Comparison of ENCODE assay signal across 11 mouse cellular contexts in the genomic region with DNA sequence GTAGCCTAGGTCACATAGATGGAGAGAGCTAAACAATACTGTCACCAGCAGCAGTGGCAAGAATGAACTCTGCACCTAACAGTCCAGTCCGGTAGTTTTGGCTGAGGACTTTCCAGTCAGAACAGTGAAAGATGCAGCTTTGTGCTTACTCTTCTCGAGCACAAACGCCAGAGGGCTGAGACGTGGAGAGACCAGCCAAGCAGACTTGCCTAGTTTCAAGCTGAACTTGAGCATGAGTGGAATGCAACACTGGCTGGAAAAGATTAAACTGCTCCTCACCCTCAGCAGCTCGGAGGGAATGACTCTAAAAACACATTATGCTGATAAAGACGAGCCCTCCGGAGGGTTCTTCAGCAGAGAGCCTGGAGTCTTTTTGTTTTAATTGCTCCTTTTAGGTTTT.
A peak's percentile ranks its signal among the peaks of the same experiment; 100 is the strongest.
DNase-seq lines count a peak whose midpoint lies in the region; ATAC-seq and TF ChIP-seq lines count a peak whose summit lies in the region.
"Had no signal": no experiment of that assay in that cellular context is flagged by ENCODE, and none has a peak within 500 bp of the region (broad histone marks: within the 10 kb centered on the region; RNA-seq: fewer than 3 reads in every experiment).

No protein-coding gene starts in this region.

- H3K9me3 ChIP-seq in intestine, postnatal 0 days (ENCODE audit: control insufficient read depth): no peaks in the 10 kb centered on the region
- no peaks in the 10 kb centered on the region for H3K9me3 ChIP-seq in intestine, embryonic 15.5 days
- H3K9me3 ChIP-seq in heart, embryonic 12.5 days (replicated peaks): no peaks in the 10 kb centered on the region
- H3K9me3 ChIP-seq in heart, embryonic 16.5 days (replicated peaks; ENCODE audit: control insufficient read depth, low read length): no peaks in the 10 kb centered on the region
- H3K9me3 ChIP-seq in midbrain, embryonic 13.5 days: no peaks in the 10 kb centered on the region

- ATAC-seq in intestine, postnatal 0 days: no peak
- ATAC-seq in intestine, embryonic 15.5 days: no peak
- ATAC-seq in heart, embryonic 12.5 days (ENCODE audit: insufficient number of reproducible peaks, low FRiP score): peak; percentile 48; the same call in 1 of the 2 replicates
- ATAC-seq in heart, embryonic 16.5 days (replicated peaks; ENCODE audit: extremely low read depth, insufficient read depth, low FRiP score): peak; percentile 66; the same call in 1 of the 2 replicates
- ATAC-seq in midbrain, embryonic 13.5 days: no peak

- DNase-seq in lung, postnatal 10 days: peak; percentile 66
- DNase-seq in cerebellum, postnatal 10 days: no peak
- DNase-seq: cerebellum, adult 9-10 months; spleen, adult 18-20 months; thymus, postnatal 25 days had no signal

- no peaks in the 10 kb centered on the region for H3K36me3 ChIP-seq in intestine, postnatal 0 days (ENCODE audit: control insufficient read depth, insufficient read depth)
- H3K36me3 ChIP-seq in intestine, embryonic 15.5 days: no peaks in the 10 kb centered on the region
- no peaks in the 10 kb centered on the region for H3K36me3 ChIP-seq in heart, embryonic 12.5 days
- H3K36me3 ChIP-seq in heart, embryonic 16.5 days (ENCODE audit: control insufficient read depth, insufficient read depth): no peaks in the 10 kb centered on the region
- no peaks in the 10 kb centered on the region for H3K36me3 ChIP-seq in midbrain, embryonic 13.5 days

- no peak overlapping the region for H3K4me3 ChIP-seq in intestine, postnatal 0 days (ENCODE audit: low read depth, low read length)
- H3K4me3 ChIP-seq in intestine, embryonic 15.5 days (replicated peaks): no peak overlapping the region
- no peak overlapping the region for H3K4me3 ChIP-seq in heart, embryonic 12.5 days
- no peak overlapping the region for H3K4me3 ChIP-seq in heart, embryonic 16.5 days (ENCODE audit: low read length)
- no peak overlapping the region for H3K4me3 ChIP-seq in midbrain, embryonic 13.5 days (replicated peaks)
- H3K4me3 ChIP-seq: layer of hippocampus, adult 2 months had no signal

- WGBS in intestine, postnatal 0 days: 36% methylated on average over 7 of the region's 7 CpGs
- WGBS in intestine, embryonic 15.5 days: 31% methylated on average over 7 of the region's 7 CpGs
- 9% methylated on average over 7 of the region's 7 CpGs for WGBS in heart, embryonic 12.5 days
- 26% methylated on average over 7 of the region's 7 CpGs for WGBS in heart, embryonic 16.5 days
- 67% methylated on average over 7 of the region's 7 CpGs for WGBS in midbrain, embryonic 13.5 days

- no peak overlapping the region for H3K4me2 ChIP-seq in intestine, postnatal 0 days (replicated peaks; ENCODE audit: low read depth)
- H3K4me2 ChIP-seq in intestine, embryonic 15.5 days (replicated peaks): no peak overlapping the region
- peak overlapping the region; percentile 13; the same call in 1 of the 2 replicates for H3K4me2 ChIP-seq in heart, embryonic 12.5 days
- H3K4me2 ChIP-seq in heart, embryonic 16.5 days (ENCODE audit: low read depth, low read length): no peak overlapping the region
- H3K4me2 ChIP-seq in midbrain, embryonic 13.5 days (replicated peaks): no peak overlapping the region

- no peak overlapping the region for H3K27ac ChIP-seq in intestine, postnatal 0 days (ENCODE audit: low read depth, low read length)
- no peak overlapping the region for H3K27ac ChIP-seq in intestine, embryonic 15.5 days
- H3K27ac ChIP-seq in heart, embryonic 12.5 days (ENCODE audit: poor library complexity, severe bottlenecking): no peak overlapping the region
- peak overlapping the region; percentile 62; the same call in 1 of the 2 replicates for H3K27ac ChIP-seq in heart, embryonic 16.5 days (ENCODE audit: low read length)
- H3K27ac ChIP-seq in midbrain, embryonic 13.5 days: no peak overlapping the region
- H3K27ac ChIP-seq: layer of hippocampus, adult 2 months had no signal

- H3K9ac ChIP-seq in intestine, postnatal 0 days (ENCODE audit: low read depth, low read length): no peak overlapping the region
- H3K9ac ChIP-seq in intestine, embryonic 15.5 days: no peak overlapping the region
- no peak overlapping the region for H3K9ac ChIP-seq in heart, embryonic 12.5 days
- H3K9ac ChIP-seq in heart, embryonic 16.5 days (ENCODE audit: low read length): no peak overlapping the region
- no peak overlapping the region for H3K9ac ChIP-seq in midbrain, embryonic 13.5 days (replicated peaks)

- peaks cover 8% of the 10 kb centered on the region for H3K4me1 ChIP-seq in intestine, postnatal 0 days (replicated peaks; ENCODE audit: control insufficient read depth, insufficient read depth, low read length)
- H3K4me1 ChIP-seq in intestine, embryonic 15.5 days (replicated peaks): peaks cover 13% of the 10 kb centered on the region
- peaks cover 34% of the 10 kb centered on the region for H3K4me1 ChIP-seq in heart, embryonic 12.5 days (replicated peaks)
- H3K4me1 ChIP-seq in heart, embryonic 16.5 days (ENCODE audit: control insufficient read depth, insufficient read depth, low read length): peaks cover 20% of the 10 kb centered on the region
- peaks cover 4% of the 10 kb centered on the region for H3K4me1 ChIP-seq in midbrain, embryonic 13.5 days (replicated peaks)

- no peaks in the 10 kb centered on the region for H3K27me3 ChIP-seq in intestine, postnatal 0 days (replicated peaks; ENCODE audit: control insufficient read depth, insufficient read depth, low read length)
- H3K27me3 ChIP-seq in intestine, embryonic 15.5 days (replicated peaks): no peaks in the 10 kb centered on the region
- no peaks in the 10 kb centered on the region for H3K27me3 ChIP-seq in heart, embryonic 12.5 days (replicated peaks)
- no peaks in the 10 kb centered on the region for H3K27me3 ChIP-seq in heart, embryonic 16.5 days (ENCODE audit: control insufficient read depth, insufficient read depth, low read length)
- peaks cover 3% of the 10 kb centered on the region; the same call in 1 of the 2 replicates for H3K27me3 ChIP-seq in midbrain, embryonic 13.5 days

- peak; percentile 40 for TF ChIP-seq CTCF in intestine, postnatal 0 days (IDR thresholded peaks at IDR 0.05; ENCODE audit: low read depth)

Comparison
In these comparisons a context has a peak if more than half of its experiments do, and no peak if none do; other contexts are left out.
1. ATAC-seq: peak in heart, embryonic 12.5 days (single experiment) and heart, embryonic 16.5 days (single experiment); none in intestine, postnatal 0 days (single experiment), intestine, embryonic 15.5 days (single experiment) and midbrain, embryonic 13.5 days (single experiment).